Comparison of ENCODE assay signal across 10 mouse cellular contexts in the genomic region with DNA sequence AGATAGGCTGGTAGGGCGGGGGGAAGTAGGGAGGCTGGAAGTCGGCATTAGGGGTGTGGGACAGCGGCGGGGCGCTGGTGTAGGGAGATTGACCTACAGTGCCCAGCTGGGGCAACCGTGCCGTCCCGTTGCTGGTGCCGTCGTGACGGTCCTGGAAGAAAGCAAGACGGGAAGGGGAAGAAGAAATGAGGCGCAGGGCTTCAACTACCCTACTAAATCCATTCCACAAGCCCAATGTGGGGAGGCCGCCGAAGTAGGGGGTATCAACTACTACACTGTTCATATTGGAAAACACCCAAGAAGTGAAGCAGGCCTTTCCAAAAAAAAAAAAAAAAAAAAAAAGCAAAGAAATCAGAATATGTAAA. TPM values are rescaled to one million over a fixed set of nuclear protein-coding genes. Genes with fewer than 3 reads are reported as not detected.
A peak's percentile ranks its signal among the peaks of the same experiment; 100 is the strongest.
DNase-seq lines count a peak whose midpoint lies in the region; ATAC-seq and TF ChIP-seq lines count a peak whose summit lies in the region.
"Had no signal": no experiment of that assay in that cellular context is flagged by ENCODE, and none has a peak within 500 bp of the region (broad histone marks: within the 10 kb centered on the region; RNA-seq: fewer than 3 reads in every experiment).

No protein-coding gene starts in this region.

- no peaks in the 10 kb centered on the region for H3K36me3 ChIP-seq in heart, embryonic 11.5 days (ENCODE audit: control insufficient read depth, insufficient read depth, low read length)
- no peaks in the 10 kb centered on the region for H3K36me3 ChIP-seq in ES-Bruce4 (ENCODE audit: control insufficient read depth, insufficient read depth, low read length, poor library complexity, severe bottlenecking)
- H3K36me3 ChIP-seq in hindbrain, embryonic 12.5 days: no peaks in the 10 kb centered on the region
- no peaks in the 10 kb centered on the region for H3K36me3 ChIP-seq in midbrain, embryonic 14.5 days (ENCODE audit: control insufficient read depth, insufficient read depth, low read length)

- DNase-seq in heart, adult 11 months: no peak
- no peak for DNase-seq in midbrain, embryonic 14.5 days
- no peak for DNase-seq in urinary bladder, postnatal 10 days (ENCODE audit: low spot score)
- no peak for DNase-seq in retina, embryonic 14.5 days (ENCODE audit: low spot score)
- no peak for DNase-seq in left cerebral cortex, adult 11 months (ENCODE audit: low spot score)
- DNase-seq: heart, adult 2 months; liver, postnatal 0 days had no signal

- no peak for ATAC-seq in heart, embryonic 11.5 days (replicated peaks; ENCODE audit: insufficient number of reproducible peaks, low FRiP score, low TSS enrichment)
- no peak for ATAC-seq in hindbrain, embryonic 12.5 days (ENCODE audit: low FRiP score)
- ATAC-seq in midbrain, embryonic 14.5 days (ENCODE audit: low FRiP score, low TSS enrichment): no peak
- ATAC-seq: liver, postnatal 0 days had no signal

- no peak overlapping the region; the same call in 1 of the 2 replicates for H3K4me3 ChIP-seq in heart, embryonic 11.5 days (ENCODE audit: low read depth, low read length)
- peak overlapping the region; percentile 6; the same call in 1 of the 2 replicates for H3K4me3 ChIP-seq in ES-Bruce4 (ENCODE audit: low read depth, low read length)
- H3K4me3 ChIP-seq in hindbrain, embryonic 12.5 days: peak overlapping the region; percentile 44
- H3K4me3 ChIP-seq in midbrain, embryonic 14.5 days (replicated peaks; ENCODE audit: low read depth, low read length): peak overlapping the region; percentile 42
- H3K4me3 ChIP-seq: heart, adult 2 months had no signal

- no peaks in the 10 kb centered on the region for H3K9me3 ChIP-seq in heart, embryonic 11.5 days (replicated peaks; ENCODE audit: control insufficient read depth, low read length)
- no peaks in the 10 kb centered on the region for H3K9me3 ChIP-seq in ES-Bruce4 (replicated peaks; ENCODE audit: control insufficient read depth, insufficient read depth, low read length, poor library complexity, severe bottlenecking)
- H3K9me3 ChIP-seq in hindbrain, embryonic 12.5 days (replicated peaks): no peaks in the 10 kb centered on the region
- no peaks in the 10 kb centered on the region for H3K9me3 ChIP-seq in midbrain, embryonic 14.5 days (ENCODE audit: control insufficient read depth, low read length)

- H3K27me3 ChIP-seq in heart, embryonic 11.5 days (ENCODE audit: control insufficient read depth, insufficient read depth, low read length): peaks cover 85% of the 10 kb centered on the region
- H3K27me3 ChIP-seq in ES-Bruce4 (ENCODE audit: control insufficient read depth, insufficient read depth, low read length, poor library complexity, severe bottlenecking): peaks cover 46% of the 10 kb centered on the region
- H3K27me3 ChIP-seq in hindbrain, embryonic 12.5 days: peaks cover 67% of the 10 kb centered on the region
- peaks cover 71% of the 10 kb centered on the region for H3K27me3 ChIP-seq in midbrain, embryonic 14.5 days (ENCODE audit: control insufficient read depth, insufficient read depth, low read length)

- TF ChIP-seq EP300 in ES-Bruce4 (IDR thresholded peaks at IDR 0.05; ENCODE audit: insufficient read depth, low read depth, low read length): no peak

- TF ChIP-seq POLR2A in ES-Bruce4 (IDR thresholded peaks at IDR 0.05; ENCODE audit: insufficient read depth, low read length): no peak

- H3K9ac ChIP-seq in heart, embryonic 11.5 days (ENCODE audit: low read depth, low read length): peak overlapping the region; percentile 54; the same call in 1 of the 2 replicates
- no peak overlapping the region for H3K9ac ChIP-seq in ES-Bruce4 (ENCODE audit: low read depth, poor library complexity, severe bottlenecking)
- peak overlapping the region; percentile 71 for H3K9ac ChIP-seq in hindbrain, embryonic 12.5 days
- peak overlapping the region; percentile 69 for H3K9ac ChIP-seq in midbrain, embryonic 14.5 days (replicated peaks; ENCODE audit: low read length)
- H3K9ac ChIP-seq: liver, postnatal 0 days had no signal

- H3K4me1 ChIP-seq in heart, embryonic 11.5 days (ENCODE audit: control insufficient read depth, insufficient read depth, low read length): peaks cover 8% of the 10 kb centered on the region; the same call in 1 of the 2 replicates
- no peaks in the 10 kb centered on the region for H3K4me1 ChIP-seq in ES-Bruce4 (ENCODE audit: control insufficient read depth, insufficient read depth, low read length)
- H3K4me1 ChIP-seq in hindbrain, embryonic 12.5 days: peaks cover 9% of the 10 kb centered on the region
- 0 out of 2 replicates have a peak, but pooled peaks cover 2% of the 10 kb centered on the region for H3K4me1 ChIP-seq in midbrain, embryonic 14.5 days (ENCODE audit: control insufficient read depth, insufficient read depth, low read length)

- no peak for TF ChIP-seq CTCF in ES-Bruce4 (IDR thresholded peaks at IDR 0.05; ENCODE audit: low read depth, low read length)

- no peak overlapping the region for H3K27ac ChIP-seq in heart, embryonic 11.5 days (ENCODE audit: low read depth, low read length)
- H3K27ac ChIP-seq in ES-Bruce4 (ENCODE audit: insufficient read depth, low read length): no peak overlapping the region
- peak overlapping the region; percentile 94 for H3K27ac ChIP-seq in hindbrain, embryonic 12.5 days
- H3K27ac ChIP-seq in midbrain, embryonic 14.5 days (replicated peaks; ENCODE audit: low read depth, low read length): peak overlapping the region; percentile 89
- H3K27ac ChIP-seq: heart, adult 2 months had no signal

- H3K4me2 ChIP-seq in heart, embryonic 11.5 days: peak overlapping the region; percentile 35
- H3K4me2 ChIP-seq in hindbrain, embryonic 12.5 days (replicated peaks): peak overlapping the region; percentile 57
- peak overlapping the region; percentile 53 for H3K4me2 ChIP-seq in midbrain, embryonic 14.5 days (ENCODE audit: low read length)

- WGBS in heart, embryonic 11.5 days (ENCODE audit: insufficient replicate concordance): under 1% methylated on average over 15 of the region's 15 CpGs
- under 1% methylated on average over 14 of the region's 15 CpGs for WGBS in hindbrain, embryonic 12.5 days
- 1% methylated on average over 15 of the region's 15 CpGs for WGBS in midbrain, embryonic 14.5 days

RNA-seq across cellular contexts. Expression of a gene that starts 9.6 kb away (rescaled TPM):
- 0.14 and 0.39 TPM in 2 replicates for polyA plus RNA-seq in heart, embryonic 11.5 days (2014; fragmentation: Nextera tagmentation; extraction: Ambion mirVana)
- 1.5 and 1.9 TPM in 2 replicates for polyA plus RNA-seq in ES-Bruce4 (2011; ENCODE audit: insufficient read depth, insufficient read length, low read depth, missing spikeins)
- polyA plus RNA-seq in hindbrain, embryonic 12.5 days (2016; fragmentation: Nextera tagmentation; extraction: Ambion mirVana): 20.5 and 21.1 TPM in 2 replicates
- 11.6 and 11.8 TPM in 2 replicates for polyA plus RNA-seq in midbrain, embryonic 14.5 days (2014; fragmentation: Nextera tagmentation; extraction: Ambion mirVana)
- polyA plus RNA-seq: liver, postnatal 0 days had no signal

Comparison
In these comparisons a context has a peak if more than half of its experiments do, and no peak if none do; other contexts are left out.
1. H3K27ac ChIP-seq: peak in hindbrain, embryonic 12.5 days (single experiment) and midbrain, embryonic 14.5 days (single experiment); none in heart, embryonic 11.5 days (single experiment) and ES-Bruce4 (single experiment).
2. Peak in every context shown above with its lines, with median percentiles within 50 percentile points of each other: H3K4me2 ChIP-seq.